Comparison of ENCODE assay signal across 8 mouse cellular contexts in the genomic region with DNA sequence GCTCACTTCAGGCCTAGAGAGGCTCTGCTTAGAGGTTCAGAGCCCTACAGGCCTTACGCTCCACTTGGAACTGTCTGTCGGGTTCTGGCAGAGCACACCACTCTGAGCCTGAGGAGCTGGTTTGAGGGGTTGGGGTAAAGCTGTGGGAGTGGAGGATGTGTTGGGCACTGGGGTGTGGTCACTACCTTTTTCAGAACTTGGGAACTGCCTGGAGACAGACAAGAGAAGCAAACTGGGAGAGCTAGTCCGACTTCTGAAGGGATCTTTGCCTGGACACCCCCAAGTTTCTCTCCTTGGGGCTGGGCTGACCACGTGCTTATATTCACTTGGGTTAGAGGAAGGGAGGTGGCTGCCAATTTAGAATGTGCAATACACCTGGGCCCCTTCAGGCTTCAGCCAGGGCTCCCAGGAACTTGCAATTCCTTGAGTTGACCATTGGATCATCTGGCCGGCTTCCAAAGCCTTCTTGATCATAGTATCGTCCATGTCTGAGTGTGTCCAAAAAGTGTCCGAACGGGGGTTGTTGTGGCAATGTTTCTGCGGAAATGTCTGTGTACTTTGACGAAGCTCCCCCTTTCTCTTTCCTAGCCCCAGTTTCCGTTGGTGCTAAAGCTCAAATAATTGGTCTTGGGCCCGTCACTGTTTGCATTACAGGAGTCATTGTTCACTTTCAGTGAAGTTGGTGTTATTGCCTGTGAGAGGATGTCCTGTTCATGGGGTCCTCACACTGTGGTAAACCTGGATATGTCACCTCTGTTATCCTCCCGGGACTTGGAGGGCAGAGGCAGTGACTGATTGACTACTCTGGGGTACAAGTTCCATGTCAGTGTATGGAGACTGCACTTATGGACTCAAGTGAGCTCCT. TPM values are rescaled to one million over a fixed set of nuclear protein-coding genes. Genes with fewer than 3 reads are reported as not detected.
DNase-seq lines count a peak whose midpoint lies in the region; ATAC-seq and TF ChIP-seq lines count a peak whose summit lies in the region.

No protein-coding gene starts in this region.

- TF ChIP-seq CTCF in kidney, postnatal 0 days (IDR thresholded peaks at IDR 0.05; ENCODE audit: low read depth), result no peak
- TF ChIP-seq CTCF in midbrain, postnatal 0 days (IDR thresholded peaks at IDR 0.05), result no peak

- peak overlapping the region; percentile 34 for H3K9ac ChIP-seq in heart, embryonic 11.5 days (ENCODE audit: low read depth, low read length)
- H3K9ac ChIP-seq in kidney, postnatal 0 days (ENCODE audit: low read depth, low read length), result peak overlapping the region; percentile 35; the same call in 1 of the 2 replicates
- no peak overlapping the region for H3K9ac ChIP-seq in midbrain, postnatal 0 days (replicated peaks; ENCODE audit: low read length, poor library complexity, severe bottlenecking)

- H3K4me3 ChIP-seq in heart, embryonic 11.5 days (ENCODE audit: low read depth, low read length), result peak overlapping the region; percentile 70; the same call in 1 of the 2 replicates
- 0 out of 2 replicates have a peak overlapping the region, but pooled peaks have one; percentile 3 for H3K4me3 ChIP-seq in kidney, postnatal 0 days (replicated peaks; ENCODE audit: low read depth, low read length)
- no peak overlapping the region for H3K4me3 ChIP-seq in midbrain, postnatal 0 days (ENCODE audit: low read depth, low read length)

- H3K4me1 ChIP-seq in heart, embryonic 11.5 days (ENCODE audit: control insufficient read depth, insufficient read depth, low read length), result peaks cover 42% of the 10 kb centered on the region
- H3K4me1 ChIP-seq in kidney, postnatal 0 days (replicated peaks; ENCODE audit: insufficient read depth, low read length), result peaks cover 29% of the 10 kb centered on the region; the same call in 1 of the 2 replicates
- H3K4me1 ChIP-seq in midbrain, postnatal 0 days (ENCODE audit: insufficient read depth, low read length), result peaks cover 6% of the 10 kb centered on the region

- H3K27me3 ChIP-seq in heart, embryonic 11.5 days (ENCODE audit: control insufficient read depth, insufficient read depth, low read length), result no peaks in the 10 kb centered on the region
- H3K27me3 ChIP-seq in kidney, postnatal 0 days (ENCODE audit: insufficient read depth, low read length), result no peaks in the 10 kb centered on the region
- peaks cover 35% of the 10 kb centered on the region for H3K27me3 ChIP-seq in midbrain, postnatal 0 days (ENCODE audit: insufficient read depth, low read length)

- H3K4me2 ChIP-seq in heart, embryonic 11.5 days, result peak overlapping the region; percentile 76
- peak overlapping the region; percentile 90 for H3K4me2 ChIP-seq in kidney, postnatal 0 days (ENCODE audit: low read length)
- peak overlapping the region; percentile 2; the same call in 1 of the 2 replicates for H3K4me2 ChIP-seq in midbrain, postnatal 0 days (ENCODE audit: low read depth, low read length, poor library complexity, severe bottlenecking)

- no peaks in the 10 kb centered on the region for H3K9me3 ChIP-seq in heart, embryonic 11.5 days (replicated peaks; ENCODE audit: control insufficient read depth, low read length)
- H3K9me3 ChIP-seq in kidney, postnatal 0 days (replicated peaks; ENCODE audit: low read length), result no peaks in the 10 kb centered on the region
- no peaks in the 10 kb centered on the region for H3K9me3 ChIP-seq in midbrain, postnatal 0 days (ENCODE audit: low read length)

- peak overlapping the region; percentile 90 for H3K27ac ChIP-seq in heart, embryonic 11.5 days (ENCODE audit: low read depth, low read length)
- peak overlapping the region; percentile 94 for H3K27ac ChIP-seq in kidney, postnatal 0 days
- no peak overlapping the region for H3K27ac ChIP-seq in midbrain, postnatal 0 days (ENCODE audit: low read depth, low read length)

- WGBS in heart, embryonic 11.5 days (ENCODE audit: insufficient replicate concordance), result 75% methylated on average over 13 of the region's 13 CpGs
- WGBS in kidney, postnatal 0 days, result 65% methylated on average over 13 of the region's 13 CpGs
- WGBS in midbrain, postnatal 0 days, result 81% methylated on average over 13 of the region's 13 CpGs

- ATAC-seq in heart, embryonic 11.5 days (replicated peaks; ENCODE audit: insufficient number of reproducible peaks, low FRiP score, low TSS enrichment), result no peak
- no peak for ATAC-seq in kidney, postnatal 0 days (replicated peaks; ENCODE audit: low FRiP score, low read depth)
- ATAC-seq in midbrain, postnatal 0 days (ENCODE audit: low FRiP score), result no peak
- no peak for ATAC-seq in megakaryocyte-erythroid progenitor cell, adult 5-6 weeks (replicated peaks; ENCODE audit: low FRiP score, low TSS enrichment, poor library complexity, severe bottlenecking)

- H3K36me3 ChIP-seq in heart, embryonic 11.5 days (ENCODE audit: control insufficient read depth, insufficient read depth, low read length), result no peaks in the 10 kb centered on the region
- H3K36me3 ChIP-seq in kidney, postnatal 0 days (ENCODE audit: insufficient read depth, low read length), result no peaks in the 10 kb centered on the region
- H3K36me3 ChIP-seq in midbrain, postnatal 0 days (ENCODE audit: insufficient read depth, low read length), result no peaks in the 10 kb centered on the region

- peak; percentile 60 for DNase-seq in urinary bladder, postnatal 14 days (ENCODE audit: low spot score)
- DNase-seq in urinary bladder, adult 18-20 months (ENCODE audit: low spot score in 2 of 2), result no peak
- no peak for DNase-seq in kidney, postnatal 0 days (ENCODE audit: low spot score)
- no peak for DNase-seq in midbrain, postnatal 0 days (ENCODE audit: low spot score)
- no peak for DNase-seq in retina, embryonic 14.5 days (ENCODE audit: low spot score)
- no peak for DNase-seq in embryo, embryonic 9.5 days (ENCODE audit: extremely low spot score)

RNA-seq across cellular contexts. Expression of gene Ahnak, which starts 3.0 kb away (rescaled TPM):
- polyA plus RNA-seq in heart, embryonic 11.5 days (2014; fragmentation: Nextera tagmentation; extraction: Ambion mirVana), result 15.1 and 17.4 TPM in 2 replicates
- 22.5 and 27.5 TPM in 2 replicates for polyA plus RNA-seq in kidney, postnatal 0 days (2015; fragmentation: Nextera tagmentation; extraction: Ambion mirVana)
- total RNA-seq in midbrain, postnatal 0 days (2014; rRNA removed), result 13.0 and 19.2 TPM in 2 replicates
- 4.4 and 5.7 TPM in 2 replicates for polyA plus RNA-seq in midbrain, postnatal 0 days (2015; fragmentation: Nextera tagmentation; extraction: Ambion mirVana)
- 1.5 and 9.4 TPM in 2 replicates for total RNA-seq in megakaryocyte-erythroid progenitor cell, adult 5-6 weeks (2014; fragmentation: Nextera tagmentation)
- 7.2 and 24.7 TPM in 2 replicates for total RNA-seq in megakaryocyte-erythroid progenitor cell, adult 5-6 weeks (2017)

RNA-seq across cellular contexts. Expression of gene Eef1g, which starts 25.3 kb away (rescaled TPM):
- polyA plus RNA-seq in heart, embryonic 11.5 days (2014; fragmentation: Nextera tagmentation; extraction: Ambion mirVana), result 344 TPM in 2 replicates
- 328 and 354 TPM in 2 replicates for polyA plus RNA-seq in kidney, postnatal 0 days (2015; fragmentation: Nextera tagmentation; extraction: Ambion mirVana)
- 496 and 583 TPM in 2 replicates for total RNA-seq in midbrain, postnatal 0 days (2014; rRNA removed)
- polyA plus RNA-seq in midbrain, postnatal 0 days (2015; fragmentation: Nextera tagmentation; extraction: Ambion mirVana), result 258 and 265 TPM in 2 replicates
- total RNA-seq in megakaryocyte-erythroid progenitor cell, adult 5-6 weeks (2014; fragmentation: Nextera tagmentation), result 1,323 and 1,614 TPM in 2 replicates
- total RNA-seq in megakaryocyte-erythroid progenitor cell, adult 5-6 weeks (2017), result 848 and 982 TPM in 2 replicates

RNA-seq across cellular contexts. Expression of gene Tut1, which starts 38.5 kb away (rescaled TPM):
- polyA plus RNA-seq in heart, embryonic 11.5 days (2014; fragmentation: Nextera tagmentation; extraction: Ambion mirVana), result 17.1 and 19.8 TPM in 2 replicates
- 19.9 and 22.3 TPM in 2 replicates for polyA plus RNA-seq in kidney, postnatal 0 days (2015; fragmentation: Nextera tagmentation; extraction: Ambion mirVana)
- total RNA-seq in midbrain, postnatal 0 days (2014; rRNA removed), result 18.1 and 19.0 TPM in 2 replicates
- polyA plus RNA-seq in midbrain, postnatal 0 days (2015; fragmentation: Nextera tagmentation; extraction: Ambion mirVana), result 15.1 and 18.4 TPM in 2 replicates
- total RNA-seq in megakaryocyte-erythroid progenitor cell, adult 5-6 weeks (2014; fragmentation: Nextera tagmentation), result 30.7 and 32.2 TPM in 2 replicates
- total RNA-seq in megakaryocyte-erythroid progenitor cell, adult 5-6 weeks (2017), result 15.8 and 18.8 TPM in 2 replicates

RNA-seq across cellular contexts. Expression of gene Mta2, which starts 50.4 kb away (rescaled TPM):
- 30.0 and 39.9 TPM in 2 replicates for polyA plus RNA-seq in heart, embryonic 11.5 days (2014; fragmentation: Nextera tagmentation; extraction: Ambion mirVana)
- 103 and 116 TPM in 2 replicates for polyA plus RNA-seq in kidney, postnatal 0 days (2015; fragmentation: Nextera tagmentation; extraction: Ambion mirVana)
- total RNA-seq in midbrain, postnatal 0 days (2014; rRNA removed), result 64.3 and 65.6 TPM in 2 replicates
- 73.6 and 77.9 TPM in 2 replicates for polyA plus RNA-seq in midbrain, postnatal 0 days (2015; fragmentation: Nextera tagmentation; extraction: Ambion mirVana)
- total RNA-seq in megakaryocyte-erythroid progenitor cell, adult 5-6 weeks (2014; fragmentation: Nextera tagmentation), result 158 and 173 TPM in 2 replicates
- total RNA-seq in megakaryocyte-erythroid progenitor cell, adult 5-6 weeks (2017), result 205 and 206 TPM in 2 replicates

Comparison
In these comparisons a context has a peak if more than half of its experiments do, and no peak if none do; other contexts are left out.
1. H3K4me2 ChIP-seq: peak in every context shown above with its lines; median percentile 90 in kidney, postnatal 0 days; 76 in heart, embryonic 11.5 days; 2 in midbrain, postnatal 0 days.